Mouse (Mus musculus) inflammation-experienced regulatory T-cells, adult 6 months (primary cell): ENCODE measurements around the gene Rap2a. TPM values are rescaled to one million over a fixed set of nuclear protein-coding genes. Genes with fewer than 3 reads are reported as not detected.

Experiments used
- ATAC-seq: one replicate; pipeline ENCODE4 v1.8.0; 2017
- polyA plus RNA-seq, 3 experiments: library from polyadenylated mRNA; unstranded; fragments of 100-300 nt; shearing (Covaris generic); gene quantifications; one replicate each; pipeline ENCODE4 v1.2.1; 2017

The Rap2a gene
- polyA plus RNA-seq, 3 experiments from 2014 or later = 0.90 to 2.0 (median 1.3) TPM

- ATAC-seq = no peak
Observed at GRCm38 (mm10) chr14:120500021-120500560, 21.8 kb downstream of the Rap2a start.

DNA sequence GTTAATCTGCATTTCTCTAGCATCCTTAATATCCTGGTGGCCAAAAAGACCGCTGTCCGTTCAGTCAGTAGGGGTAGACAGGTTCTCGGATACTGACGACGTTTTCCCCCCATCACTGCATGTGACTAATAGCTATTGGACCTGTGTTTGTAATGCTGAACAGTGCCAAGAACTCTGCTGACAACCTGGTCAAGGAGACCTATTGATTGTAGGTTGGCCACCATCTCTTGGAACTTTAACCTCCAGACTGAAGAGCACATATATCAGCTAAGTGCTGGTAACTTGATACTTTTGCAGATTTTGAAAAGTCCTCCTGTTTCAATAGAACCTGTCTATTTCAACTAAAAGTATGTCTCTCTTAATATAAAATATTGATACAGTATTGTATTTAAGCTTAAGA, 22.5 kb downstream of the Rap2a start:
- no peak for ATAC-seq

- ATAC-seq = no peak
Observed at GRCm38 (mm10) chr14:120503641-120504040, 25.4 kb downstream of the Rap2a start.

DNA sequence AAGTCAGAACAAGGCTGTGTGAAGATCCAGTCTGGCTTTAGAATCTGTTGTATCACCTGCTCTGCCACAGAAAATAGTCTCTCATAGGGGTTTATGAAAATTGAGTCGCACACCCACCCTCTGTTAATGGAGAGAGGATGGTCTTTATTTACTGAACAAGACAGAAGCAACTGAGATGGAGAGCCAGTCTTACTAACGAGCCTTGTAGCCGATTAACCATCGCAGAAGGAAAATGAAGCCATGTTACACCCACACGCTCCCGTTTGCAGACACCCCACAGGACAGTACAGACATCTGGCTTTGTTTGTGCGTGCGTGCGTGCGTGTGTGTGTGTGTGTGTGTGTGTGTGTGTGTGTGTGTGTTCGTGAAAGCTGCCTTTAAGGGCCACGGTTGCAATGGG, 26.2 kb downstream of the Rap2a start:
- ATAC-seq = no peak

DNA sequence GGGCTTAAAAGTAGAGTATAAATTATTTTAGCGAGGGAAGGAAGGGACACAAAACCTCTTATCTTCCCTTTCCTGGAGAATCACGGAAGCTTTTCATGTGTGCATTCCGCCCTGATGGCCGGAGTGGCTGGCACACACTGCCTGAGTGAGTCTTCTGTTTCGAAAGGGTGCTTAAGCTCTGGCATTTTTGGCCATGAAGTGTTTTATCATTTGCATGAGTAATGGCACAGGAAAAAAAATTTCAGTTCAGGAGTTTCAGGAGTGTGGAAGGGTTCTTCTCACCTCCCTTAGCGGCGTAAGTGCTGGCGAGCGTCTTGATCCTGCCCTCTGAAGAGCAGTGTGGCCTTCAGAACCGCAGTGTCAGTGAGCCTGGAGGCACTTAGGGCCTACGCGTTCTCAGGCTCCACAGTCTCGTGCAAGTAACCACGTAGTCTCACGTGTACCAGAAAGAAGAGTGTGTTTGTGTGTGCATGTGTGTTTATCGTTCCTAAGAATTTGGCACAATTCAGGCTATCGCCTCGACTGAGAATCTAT, 26.8 kb downstream of the Rap2a start:
- no peak for ATAC-seq

- no peak for ATAC-seq
Observed at GRCm38 (mm10) chr14:120505918-120506317, 27.7 kb downstream of the Rap2a start.

GRCm38 (mm10) chr14:120507516-120507915, 29.3 kb downstream of the Rap2a start:
- no peak for ATAC-seq

DNA sequence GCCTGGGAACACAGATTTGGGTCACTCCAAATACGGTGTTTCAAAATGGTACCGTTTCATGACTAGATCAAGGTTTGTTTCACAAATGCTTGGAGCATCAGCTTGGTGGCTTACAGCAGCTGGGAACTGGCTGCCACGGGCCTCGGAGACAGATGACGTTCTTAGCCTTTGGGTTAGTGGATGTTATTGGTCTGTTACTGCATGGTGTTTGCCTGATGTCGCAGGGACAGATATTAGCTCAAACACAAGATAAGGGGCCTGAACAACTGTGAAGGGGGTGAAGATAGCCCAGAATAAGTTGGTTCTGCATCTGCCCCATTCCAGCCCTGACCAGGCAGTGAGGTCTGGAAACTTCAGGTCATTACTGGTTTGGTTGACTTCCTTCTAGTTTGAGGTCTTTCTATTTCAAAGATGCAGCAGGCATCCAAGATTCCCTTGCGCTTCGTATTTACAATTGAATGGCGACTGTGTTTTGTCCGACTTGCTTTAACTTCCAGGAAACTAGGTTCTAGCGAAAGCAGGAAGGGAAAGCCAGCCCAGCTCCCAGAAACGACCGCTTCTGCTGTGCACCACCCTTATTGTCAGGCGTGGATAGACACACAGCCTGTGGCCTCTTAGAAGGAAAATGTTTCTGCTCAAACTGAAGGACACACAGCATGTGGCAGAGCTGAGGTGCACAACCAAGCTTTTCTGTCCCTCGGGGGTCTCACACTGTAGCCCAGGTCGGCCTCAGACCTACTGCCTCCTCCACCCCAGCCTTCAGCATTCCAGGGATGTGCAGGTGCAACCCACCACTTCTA, 30.5 kb downstream of the Rap2a start:
- ATAC-seq = no peak

- no peak for ATAC-seq
Observed at GRCm38 (mm10) chr14:120509366-120509640, 31.1 kb downstream of the Rap2a start.

DNA sequence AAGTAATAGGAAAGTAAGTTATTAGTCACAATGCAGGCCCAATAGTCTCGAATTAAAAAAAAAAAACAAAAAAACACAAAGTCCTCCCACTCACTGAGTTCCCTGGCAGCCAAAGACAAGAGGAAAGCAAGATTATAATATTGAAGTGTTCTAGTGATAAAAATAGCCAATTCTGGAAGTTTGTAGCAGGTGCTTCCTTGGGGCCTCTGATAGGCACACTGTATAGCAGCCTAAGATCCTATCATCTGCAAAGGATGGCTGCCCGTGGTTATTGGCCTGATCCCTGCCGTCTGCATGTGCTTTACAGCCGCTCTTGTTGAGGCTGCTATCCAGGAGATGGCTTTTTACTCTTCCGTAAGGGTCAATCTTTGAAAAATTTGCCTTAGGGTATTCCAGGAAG, 33.6 kb downstream of the Rap2a start:
- ATAC-seq = no peak

DNA sequence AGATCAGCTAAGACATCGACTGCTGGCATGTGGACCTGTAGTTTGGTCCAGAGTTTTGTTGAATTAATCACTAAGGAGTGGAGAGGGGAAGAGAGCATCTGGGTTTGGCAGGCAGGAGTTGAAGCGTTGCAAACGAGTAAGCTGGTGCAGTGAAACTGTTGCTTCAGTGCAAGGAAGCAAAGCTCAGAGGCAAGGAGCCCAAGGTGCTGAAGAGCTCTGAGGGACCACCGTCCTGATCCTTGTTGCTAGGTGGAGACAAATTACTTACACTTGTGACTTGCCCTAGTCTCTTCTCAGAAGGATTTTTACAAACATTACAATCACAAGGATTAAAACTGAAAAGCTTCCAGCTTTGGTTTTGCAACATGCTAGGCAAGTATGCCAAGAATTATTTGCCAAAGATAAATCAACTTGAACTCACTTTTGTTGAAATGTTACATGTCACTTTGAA, 36.6 kb downstream of the Rap2a start:
- no peak for ATAC-seq

GRCm38 (mm10) chr14:120515376-120515775, 37.1 kb downstream of the Rap2a start:
- no peak for ATAC-seq

- no peak for ATAC-seq
Observed at GRCm38 (mm10) chr14:120518706-120519105, 40.5 kb downstream of the Rap2a start.

- ATAC-seq = peak; percentile 52
Observed at GRCm38 (mm10) chr14:120519921-120520320, 41.7 kb downstream of the Rap2a start.

GRCm38 (mm10) chr14:120520843-120521242, 42.6 kb downstream of the Rap2a start:
- ATAC-seq = no peak

GRCm38 (mm10) chr14:120523296-120523695, 45.1 kb downstream of the Rap2a start:
- no peak for ATAC-seq

- peak; percentile 76 for ATAC-seq
Observed at GRCm38 (mm10) chr14:120525644-120526043, 47.4 kb downstream of the Rap2a start.

DNA sequence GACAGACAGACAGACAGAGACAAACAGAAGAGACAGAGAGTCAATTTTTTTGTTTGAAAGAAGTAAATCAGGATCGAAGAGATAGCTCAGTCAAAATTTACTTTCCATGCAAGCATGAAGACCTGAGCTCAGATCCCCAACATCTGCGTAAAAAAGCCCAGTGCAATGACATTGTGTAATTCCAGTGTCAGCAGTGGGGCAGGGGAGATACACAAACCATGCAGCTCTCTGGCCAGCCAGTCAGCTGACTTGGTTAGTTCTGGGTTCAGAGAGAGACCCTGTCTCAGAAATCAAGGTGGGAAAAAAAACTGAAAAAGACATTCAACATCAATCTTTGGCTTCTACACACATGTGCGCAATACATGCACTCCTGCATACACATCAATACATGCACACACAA, 55.1 kb downstream of the Rap2a start:
- ATAC-seq = no peak

DNA sequence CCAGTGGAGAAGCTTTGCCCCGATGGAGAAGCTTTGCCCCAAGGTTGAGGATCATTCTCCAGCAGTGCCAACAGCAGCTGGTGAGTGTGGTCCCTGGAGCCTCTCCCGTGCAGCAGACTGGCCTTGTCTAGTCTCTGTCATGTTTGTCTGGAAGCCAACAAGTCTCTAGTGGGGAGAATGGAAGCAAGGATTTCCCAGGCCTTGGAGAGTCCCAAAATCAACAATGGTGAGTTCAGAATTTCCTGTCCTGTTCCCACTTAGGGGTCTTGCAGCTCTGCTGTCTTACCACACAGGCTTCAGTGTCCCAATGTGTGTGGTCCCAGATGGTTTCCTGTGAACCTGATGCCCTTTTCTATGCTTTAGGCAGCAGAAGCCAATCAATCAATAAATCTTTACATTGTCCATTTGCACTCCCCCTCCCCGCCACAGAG, 56.6 kb downstream of the Rap2a start:
- ATAC-seq = no peak

DNA sequence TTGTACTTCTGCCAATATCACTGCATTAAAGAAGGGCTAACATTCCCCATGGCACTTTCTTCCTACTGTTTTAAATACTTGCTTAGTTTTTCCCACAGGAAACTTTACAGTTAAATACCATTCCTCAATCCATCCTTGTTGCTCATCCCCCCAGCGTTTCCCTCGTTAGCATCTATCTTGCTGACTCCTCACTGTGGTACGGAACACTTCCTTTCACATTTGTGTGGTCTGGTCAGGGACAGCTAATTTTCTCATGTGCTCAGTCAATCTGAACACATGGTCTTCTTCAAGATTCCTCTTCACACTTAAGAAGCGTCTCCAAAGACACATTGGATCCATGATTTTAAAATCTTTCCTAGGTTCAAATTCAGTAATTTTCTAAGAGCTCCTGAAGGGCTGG, 57.2 kb downstream of the Rap2a start:
- ATAC-seq = no peak

GRCm38 (mm10) chr14:120535924-120536323, 57.7 kb downstream of the Rap2a start:
- peak; percentile 54 for ATAC-seq

DNA sequence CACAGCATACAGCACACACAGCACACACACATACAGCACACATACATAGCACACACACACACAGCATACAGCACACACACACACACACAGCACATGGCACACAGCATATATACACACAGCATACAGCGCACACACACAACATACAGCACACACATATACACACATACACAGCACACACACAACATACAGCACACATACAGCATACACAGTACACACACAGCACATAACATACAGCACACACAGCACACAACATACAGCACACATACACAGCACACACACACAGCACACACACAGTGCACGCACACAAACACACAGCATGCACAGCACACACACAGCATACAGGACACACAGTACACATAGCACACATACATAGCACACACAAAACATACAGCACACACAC, 60.9 kb downstream of the Rap2a start:
- no peak for ATAC-seq

- ATAC-seq = no peak
Observed at GRCm38 (mm10) chr14:120539626-120540025, 61.4 kb downstream of the Rap2a start.

DNA sequence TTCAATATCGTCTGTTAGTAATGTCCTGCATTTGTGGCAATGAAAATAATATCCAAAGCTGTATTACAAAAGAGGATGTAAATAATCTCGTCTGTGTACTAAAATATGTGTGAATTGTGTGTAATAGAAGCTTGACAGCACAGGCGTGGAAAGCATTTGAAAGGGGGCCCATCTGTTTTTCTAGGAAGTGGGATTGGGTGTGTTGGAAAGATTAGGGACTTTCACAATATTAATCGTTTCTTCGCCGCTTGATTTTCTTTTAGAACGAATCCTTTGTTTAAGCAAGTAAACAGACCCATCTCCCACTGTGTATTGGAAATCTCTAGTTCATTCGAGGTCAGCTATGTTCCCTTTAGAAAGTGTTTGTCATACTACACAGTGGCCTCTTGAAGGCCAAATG, 64.2 kb downstream of the Rap2a start:
- ATAC-seq = no peak
